Mouse (Mus musculus): ENCODE measurements around the gene Ccdc91.

Gene Ccdc91

GRCm38 (mm10) chr6:147573137-147573536 is 97.5 kb downstream of the Ccdc91 start:
- in situ Hi-C loops (cut with MseI, MboI) = no loop called here

GRCm38 (mm10) chr6:147574454-147575182 is 99.0 kb downstream of the Ccdc91 start:
- in situ Hi-C loops (cut with MseI, MboI) = no loop called here

- in situ Hi-C loops (cut with MseI, MboI) = no loop called here
Observed at GRCm38 (mm10) chr6:147575183-147575784, 99.7 kb downstream of the Ccdc91 start.

- in situ Hi-C loops (cut with MseI, MboI) = no loop called here
Observed at GRCm38 (mm10) chr6:147587675-147588074, 112.0 kb downstream of the Ccdc91 start.

GRCm38 (mm10) chr6:147606666-147607065 is 131.0 kb downstream of the Ccdc91 start:
- in situ Hi-C loops (cut with MseI, MboI) = no loop called here

- in situ Hi-C loops (cut with MseI, MboI) = no loop called here
Observed at GRCm38 (mm10) chr6:147607613-147608012, 132.0 kb downstream of the Ccdc91 start.

GRCm38 (mm10) chr6:147615306-147615705 is 139.7 kb downstream of the Ccdc91 start:
- in situ Hi-C loops (cut with MseI, MboI) = no loop called here

- in situ Hi-C loops (cut with MseI, MboI) = no loop called here
Observed at GRCm38 (mm10) chr6:147623142-147623541, 147.5 kb downstream of the Ccdc91 start.

- in situ Hi-C loops (cut with MseI, MboI) = no loop called here
Observed at GRCm38 (mm10) chr6:147636464-147636863, 160.8 kb downstream of the Ccdc91 start.

- in situ Hi-C loops (cut with MseI, MboI) = no loop called here
Observed at GRCm38 (mm10) chr6:147643875-147644274, 168.2 kb downstream of the Ccdc91 start.

GRCm38 (mm10) chr6:147644391-147644790 is 168.8 kb downstream of the Ccdc91 start:
- in situ Hi-C loops (cut with MseI, MboI) = no loop called here

- in situ Hi-C loops (cut with MseI, MboI) = no loop called here
Observed at GRCm38 (mm10) chr6:147646401-147646968, 170.9 kb downstream of the Ccdc91 start.

- in situ Hi-C loops (cut with MseI, MboI) = no loop called here
Observed at GRCm38 (mm10) chr6:147658025-147658424, 182.4 kb downstream of the Ccdc91 start.

- in situ Hi-C loops (cut with MseI, MboI) = no loop called here
Observed at GRCm38 (mm10) chr6:147660718-147661117, 185.1 kb downstream of the Ccdc91 start.

GRCm38 (mm10) chr6:147661841-147662240 is 186.2 kb downstream of the Ccdc91 start:
- in situ Hi-C loops (cut with MseI, MboI) = no loop called here

- in situ Hi-C loops (cut with MseI, MboI) = no loop called here
Observed at GRCm38 (mm10) chr6:147662610-147663009, 187.0 kb downstream of the Ccdc91 start.

- in situ Hi-C loops (cut with MseI, MboI) = no loop called here
Observed at GRCm38 (mm10) chr6:147664339-147664738, 188.7 kb downstream of the Ccdc91 start.

GRCm38 (mm10) chr6:147671366-147671765 is 195.7 kb downstream of the Ccdc91 start:
- in situ Hi-C loops (cut with MseI, MboI) = no loop called here

- in situ Hi-C loops (cut with MseI, MboI) = no loop called here
Observed at GRCm38 (mm10) chr6:147672481-147672880, 196.9 kb downstream of the Ccdc91 start.

- in situ Hi-C loops (cut with MseI, MboI) = no loop called here
Observed at GRCm38 (mm10) chr6:147675022-147675733, 199.6 kb downstream of the Ccdc91 start.

- in situ Hi-C loops (cut with MseI, MboI) = no loop called here
Observed at GRCm38 (mm10) chr6:147676214-147676613, 200.6 kb downstream of the Ccdc91 start.
